Mouse (Mus musculus) heart, postnatal 0 days (tissue): ENCODE data around the gene Znrf2.

Source experiments
- CTCF ChIP-seq: IDR thresholded peaks from 2 replicates; pipeline ENCODE4 v1.5.1; 2016; ENCODE audit warnings: antibody characterized with exemption, control low read depth, low read depth
- EP300 ChIP-seq: IDR thresholded peaks from 2 replicates; pipeline ENCODE4 v1.6.1; 2016; ENCODE audit warnings: antibody characterized with exemption, low read depth

- TF ChIP-seq CTCF (no peak), EP300 (no peak)
These were observed 100.2 kb downstream of the Znrf2 start for GRCm38 (mm10) chr6:54916941-54917340.
